Mouse (Mus musculus): ENCODE results near the gene Gabra4. TPM values are rescaled to one million over a fixed set of nuclear protein-coding genes. Genes with fewer than 3 reads are reported as not detected.
A peak's percentile ranks its signal among the peaks of the same experiment; 100 is the strongest.

Gabra4 gene
- polyA plus RNA-seq (2012; ENCODE audit: insufficient read depth, insufficient read length, low replicate concordance, missing spikeins): 192 TPM in 1 of 2 replicates, not detected in the other

DNA sequence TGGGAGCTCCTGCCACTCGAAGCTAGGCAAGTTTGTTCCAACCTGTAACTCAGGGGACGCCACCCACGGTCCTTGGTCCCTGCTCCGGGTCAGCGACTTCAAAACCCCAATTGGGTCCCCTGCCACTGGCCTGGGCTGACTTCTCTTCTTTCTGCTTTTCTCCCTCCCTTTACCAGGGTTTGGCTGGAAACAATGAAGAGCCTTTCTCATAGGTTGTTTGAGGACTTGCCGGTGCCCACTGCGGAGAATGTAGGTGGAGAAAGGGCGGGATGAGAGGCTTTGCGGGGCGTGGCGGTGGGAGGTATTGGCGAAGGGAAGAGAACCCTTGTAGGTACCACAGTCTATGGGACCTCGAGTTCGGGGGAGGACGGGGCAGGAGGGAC lies at the start of gene Gabra4:
Gabra4 (minus strand) TSS at position 194 of the 383 bp plus-strand sequence.
- Histone ChIP-seq H3K4me1 (ENCODE audit: control insufficient read depth, insufficient read depth, low read length) (peaks cover 7% of the 10 kb centered on the region), H3K27ac (ENCODE audit: insufficient read depth, low read depth, low read length) (peak within 1 kb of the TSS; percentile 73), H3K4me3 (ENCODE audit: insufficient read depth, low read depth, low read length) (peak within 1 kb of the TSS; percentile 91)
- WGBS: under 1% methylated on average over 15 of the region's 15 CpGs
- TF ChIP-seq CTCF (IDR thresholded peaks at IDR 0.05; ENCODE audit: insufficient read depth, low read depth, low read length) (no peak), POLR2A (IDR thresholded peaks at IDR 0.05; ENCODE audit: insufficient read depth, low read depth, low read length) (no peak)

DNA sequence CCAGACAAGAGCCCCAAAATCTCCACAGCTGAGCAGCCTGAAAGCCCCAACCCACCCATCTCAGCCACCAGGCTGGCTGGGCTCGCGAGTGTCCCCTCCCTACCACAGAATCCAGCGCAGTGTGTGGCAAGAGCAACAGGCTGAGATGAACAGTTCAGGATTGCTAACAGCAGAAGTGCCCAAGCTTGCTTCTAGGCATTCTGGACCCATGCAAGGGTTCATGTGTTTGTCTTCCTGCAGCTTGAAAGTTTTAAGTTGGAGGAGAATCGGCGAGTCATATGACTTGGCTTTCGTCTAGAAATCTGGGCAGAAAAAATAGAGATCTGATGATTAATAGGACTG lies 43.1 kb upstream of the Gabra4 start:
- H3K4me3 ChIP-seq (ENCODE audit: insufficient read depth, low read depth, low read length): peak overlapping the region; percentile 61
- TF ChIP-seq POLR2A (IDR thresholded peaks at IDR 0.05; ENCODE audit: insufficient read depth, low read depth, low read length): no peak
- TF ChIP-seq CTCF (IDR thresholded peaks at IDR 0.05; ENCODE audit: insufficient read depth, low read depth, low read length): no peak
- H3K27ac ChIP-seq (ENCODE audit: insufficient read depth, low read depth, low read length): no peak overlapping the region
- WGBS: 0% methylated on average over 6 of the region's 6 CpGs
- H3K4me1 ChIP-seq (ENCODE audit: control insufficient read depth, insufficient read depth, low read length): peaks cover 2% of the 10 kb centered on the region; the same call in 1 of the 2 replicates

- under 1% methylated on average over 46 of the region's 46 CpGs for WGBS
- H3K4me3 ChIP-seq (ENCODE audit: insufficient read depth, low read depth, low read length): peak overlapping the region; percentile 61
- H3K27ac ChIP-seq (ENCODE audit: insufficient read depth, low read depth, low read length): peak overlapping the region; percentile 34
- H3K4me1 ChIP-seq (ENCODE audit: control insufficient read depth, insufficient read depth, low read length): peaks cover 2% of the 10 kb centered on the region; the same call in 1 of the 2 replicates
- TF ChIP-seq POLR2A (IDR thresholded peaks at IDR 0.05; ENCODE audit: insufficient read depth, low read depth, low read length): 0 out of 2 replicates have a peak, but pooled peaks have one; percentile 26
- peak; percentile 56 for TF ChIP-seq CTCF (IDR thresholded peaks at IDR 0.05; ENCODE audit: insufficient read depth, low read depth, low read length)
Measured at GRCm38 (mm10) chr5:71700468-71701272, 42.6 kb upstream of the Gabra4 start.

GRCm38 (mm10) chr5:71699696-71700467 lies 41.8 kb upstream of the Gabra4 start:
- TF ChIP-seq POLR2A (IDR thresholded peaks at IDR 0.05; ENCODE audit: insufficient read depth, low read depth, low read length) (no peak), CTCF (IDR thresholded peaks at IDR 0.05; ENCODE audit: insufficient read depth, low read depth, low read length) (no peak)
- Histone ChIP-seq H3K27ac (ENCODE audit: insufficient read depth, low read depth, low read length) (no peak overlapping the region; the same call in 1 of the 2 replicates), H3K4me1 (ENCODE audit: control insufficient read depth, insufficient read depth, low read length) (peaks cover 2% of the 10 kb centered on the region; the same call in 1 of the 2 replicates), H3K4me3 (ENCODE audit: insufficient read depth, low read depth, low read length) (peak overlapping the region; percentile 61)
- under 1% methylated on average over 19 of the region's 19 CpGs for WGBS

- WGBS: 28% methylated on average over 4 of the region's 4 CpGs
- no peak overlapping the region for H3K4me3 ChIP-seq (ENCODE audit: insufficient read depth, low read depth, low read length)
- TF ChIP-seq POLR2A (IDR thresholded peaks at IDR 0.05; ENCODE audit: insufficient read depth, low read depth, low read length) (no peak), CTCF (IDR thresholded peaks at IDR 0.05; ENCODE audit: insufficient read depth, low read depth, low read length) (no peak)
Measured at GRCm38 (mm10) chr5:71665593-71665992, 7.5 kb upstream of the Gabra4 start.

GRCm38 (mm10) chr5:71657482-71658114 lies 510 bp downstream of the Gabra4 start, which contains the start of gene Gabrb1:
TSS of gene Gabrb1 (plus strand) at chr5:71658113.
- Histone ChIP-seq H3K4me1 (ENCODE audit: control insufficient read depth, insufficient read depth, low read length) (peaks cover 7% of the 10 kb centered on the region), H3K4me3 (ENCODE audit: insufficient read depth, low read depth, low read length) (peak within 1 kb of the TSS; percentile 91), H3K27ac (ENCODE audit: insufficient read depth, low read depth, low read length) (peak within 1 kb of the TSS; percentile 73)
- WGBS: 1% methylated on average over 48 of the region's 49 CpGs
- TF ChIP-seq POLR2A (IDR thresholded peaks at IDR 0.05; ENCODE audit: insufficient read depth, low read depth, low read length): no peak
- TF ChIP-seq CTCF (IDR thresholded peaks at IDR 0.05; ENCODE audit: insufficient read depth, low read depth, low read length): no peak

More at GRCm38 (mm10) chr5:71665593-71665992, 7.5 kb upstream of the Gabra4 start:
- H3K4me1 ChIP-seq (ENCODE audit: control insufficient read depth, insufficient read depth, low read length): no peaks in the 10 kb centered on the region
- H3K27ac ChIP-seq (ENCODE audit: insufficient read depth, low read depth, low read length): no peak overlapping the region

DNA sequence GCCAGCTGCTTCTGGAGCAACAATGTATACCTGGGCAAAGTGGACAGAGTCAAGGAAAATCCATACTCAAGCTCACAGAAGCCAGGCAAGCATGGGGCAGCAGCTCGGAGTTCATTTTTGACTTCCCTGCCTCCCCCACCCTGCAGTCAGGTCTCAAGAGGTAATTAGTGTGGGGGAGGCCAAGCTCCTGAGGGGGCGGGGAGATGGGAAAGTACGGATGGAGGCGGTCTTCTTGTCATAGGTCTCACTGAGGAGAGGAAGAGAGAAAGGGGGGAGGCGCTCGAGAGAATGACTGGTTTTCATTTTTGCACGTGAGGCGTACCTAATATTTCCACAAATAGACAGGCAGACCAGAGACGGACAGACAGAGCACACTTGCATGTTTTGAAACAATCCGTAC lies 1.3 kb downstream of the Gabra4 start:
- peak overlapping the region; percentile 73 for H3K27ac ChIP-seq (ENCODE audit: insufficient read depth, low read depth, low read length)
- 5% methylated on average over 10 of the region's 10 CpGs for WGBS

DNA sequence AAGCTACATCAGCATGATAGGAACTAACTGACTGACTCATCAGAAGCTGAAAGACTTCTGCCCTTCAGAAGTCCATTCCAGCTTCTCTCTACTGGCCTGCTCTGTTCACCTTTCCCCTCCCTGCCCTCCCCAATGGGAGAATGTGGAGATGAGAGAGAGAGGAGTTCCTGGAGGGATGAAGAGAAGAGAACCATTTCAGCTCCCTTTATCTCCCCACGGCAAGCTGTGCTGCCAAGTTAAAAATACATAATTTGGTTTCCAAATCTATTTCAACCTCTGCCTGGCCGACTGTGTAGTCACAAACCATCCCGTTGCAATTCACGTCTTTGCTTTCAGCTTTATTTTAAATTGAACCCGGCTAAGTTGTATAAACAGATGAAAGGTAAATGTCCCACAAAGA lies 4.1 kb downstream of the Gabra4 start:
- WGBS: 71% methylated on average over 5 of the region's 5 CpGs
- H3K27ac ChIP-seq (ENCODE audit: insufficient read depth, low read depth, low read length): no peak overlapping the region
- TF ChIP-seq CTCF (IDR thresholded peaks at IDR 0.05; ENCODE audit: insufficient read depth, low read depth, low read length) (no peak), POLR2A (IDR thresholded peaks at IDR 0.05; ENCODE audit: insufficient read depth, low read depth, low read length) (no peak)
- H3K4me1 ChIP-seq (ENCODE audit: control insufficient read depth, insufficient read depth, low read length): peaks cover 7% of the 10 kb centered on the region
- no peak overlapping the region for H3K4me3 ChIP-seq (ENCODE audit: insufficient read depth, low read depth, low read length)

More for the DNA sequence above, 1.3 kb downstream of the Gabra4 start:
- no peak for TF ChIP-seq CTCF (IDR thresholded peaks at IDR 0.05; ENCODE audit: insufficient read depth, low read depth, low read length)
- Histone ChIP-seq H3K4me3 (ENCODE audit: insufficient read depth, low read depth, low read length) (peak overlapping the region; percentile 91), H3K4me1 (ENCODE audit: control insufficient read depth, insufficient read depth, low read length) (peaks cover 7% of the 10 kb centered on the region)

All from olfactory bulb, adult 2 months (tissue).